Mouse (Mus musculus) MEL (cell line): ENCODE measurements around the gene Tsga13. TPM values are rescaled to one million over a fixed set of nuclear protein-coding genes. Genes with fewer than 3 reads are reported as not detected.

Source experiments
- DNase-seq: peaks from one replicate; pipeline ENCODE4 v3.0.0; 2011; ENCODE audit warnings: low read depth, low spot score
- H3K27ac ChIP-seq: 2 replicates; pipeline ENCODE4 v1.5.1; 2012; ENCODE audit warnings: low read depth, mild to moderate bottlenecking, control low read depth, low read length, moderate library complexity; ENCODE audit not compliant: control insufficient read depth
- H3K27me3 ChIP-seq, 2 experiments: fragments of 150-350 bp in 1 of 2; sonication (generic) in 1 of 2; 2 replicates each; pipeline ENCODE4 v1.6.1; 2012; ENCODE audit warnings: low read length in 2 of 2, mild to moderate bottlenecking in 2 of 2, improper control_type of control experiment in 1 of 2, moderate library complexity in 1 of 2; ENCODE audit not compliant: insufficient read depth in 2 of 2, control insufficient read depth in 1 of 2
- H3K36me3 ChIP-seq, 2 experiments: 2 replicates each; pipeline ENCODE4 v1.6.1; 2012 to 2014; ENCODE audit warnings: low read length in 2 of 2, improper control_type of control experiment in 1 of 2, inconsistent platforms in 1 of 2, mild to moderate bottlenecking in 1 of 2; ENCODE audit not compliant: insufficient read depth in 2 of 2, control insufficient read depth in 1 of 2
- H3K4me1 ChIP-seq, 2 experiments: fragments of 150-350 bp in 1 of 2; sonication (generic) in 1 of 2; 2 replicates each; pipeline ENCODE4 v1.6.1; 2012; ENCODE audit warnings: low read length in 2 of 2, improper control_type of control experiment in 1 of 2, mild to moderate bottlenecking in 1 of 2; ENCODE audit not compliant: insufficient read depth in 2 of 2, control insufficient read depth in 1 of 2
- H3K4me3 ChIP-seq, 2 experiments: fragments of 150-350 bp in 1 of 2; sonication (generic) in 1 of 2; 2 replicates each; pipeline ENCODE4 v1.5.1; 2012; ENCODE audit warnings: low read depth in 2 of 2, low read length in 2 of 2, mild to moderate bottlenecking in 2 of 2, moderate library complexity in 2 of 2, control low read depth in 1 of 2, improper control_type of control experiment in 1 of 2; ENCODE audit not compliant: control insufficient read depth in 1 of 2, insufficient read depth in 1 of 2
- H3K79me2 ChIP-seq: 2 replicates; pipeline ENCODE4 v1.6.1; 2012; ENCODE audit warnings: mild to moderate bottlenecking, low read length, moderate library complexity; ENCODE audit not compliant: control insufficient read depth, poor library complexity, insufficient read depth
- H3K9ac ChIP-seq: 2 replicates; pipeline ENCODE4 v1.6.1; 2012; ENCODE audit warnings: low read depth, mild to moderate bottlenecking, control low read depth, low read length, moderate library complexity; ENCODE audit not compliant: control insufficient read depth, poor library complexity, severe bottlenecking
- H3K9me3 ChIP-seq: fragments of 150-350 bp; sonication (generic); replicated peaks from 2 replicates; pipeline ENCODE4 v1.6.1; 2012; ENCODE audit warnings: mild to moderate bottlenecking, low read length, improper control_type of control experiment, moderate library complexity; ENCODE audit not compliant: insufficient read depth
- BHLHE40 ChIP-seq: IDR thresholded peaks from 2 replicates; pipeline ENCODE4 v1.6.1; 2012; ENCODE audit warnings: low read depth, mild to moderate bottlenecking, inconsistent platforms, low read length, improper control_type of control experiment, borderline replicate concordance
- CHD1 ChIP-seq: IDR thresholded peaks from 2 replicates; pipeline ENCODE4 v1.6.1; 2012; ENCODE audit warnings: low read depth, mild to moderate bottlenecking, inconsistent platforms, low read length, improper control_type of control experiment
- CHD2 ChIP-seq: IDR thresholded peaks from 2 replicates; pipeline ENCODE4 v1.6.1; 2011; ENCODE audit warnings: low read length, improper control_type of control experiment
- CTCF ChIP-seq, 3 experiments: IDR thresholded peaks in 2 of 3; conservative IDR thresholded peaks in 1 of 3; 2 replicates each; pipeline ENCODE4 v1.5.1; 2011 to 2012; ENCODE audit warnings: low read length in 3 of 3, low read depth in 2 of 3, mild to moderate bottlenecking in 2 of 3, improper control_type of control experiment in 1 of 3, inconsistent platforms in 1 of 3, mixed read lengths in 1 of 3, moderate library complexity in 1 of 3; ENCODE audit not compliant: control insufficient read depth in 1 of 3, insufficient read depth in 1 of 3, poor library complexity in 1 of 3, severe bottlenecking in 1 of 3
- E2F4 ChIP-seq: IDR thresholded peaks from 2 replicates; pipeline ENCODE4 v1.6.1; 2011; ENCODE audit warnings: low read depth, low read length, improper control_type of control experiment, borderline replicate concordance
- ELF1 ChIP-seq: IDR thresholded peaks from 2 replicates; pipeline ENCODE4 v1.6.1; 2014; ENCODE audit warnings: low read depth, mild to moderate bottlenecking, inconsistent platforms, low read length, improper control_type of control experiment, moderate library complexity
- EP300 ChIP-seq, 2 experiments: IDR thresholded peaks; 2 replicates each; pipeline ENCODE4 v1.6.1; 2011; ENCODE audit warnings: improper control_type of control experiment in 2 of 2, low read length in 2 of 2, low read depth in 1 of 2, mild to moderate bottlenecking in 1 of 2
- ETS1 ChIP-seq: IDR thresholded peaks from 2 replicates; pipeline ENCODE4 v1.6.1; 2012; ENCODE audit warnings: low read depth, mild to moderate bottlenecking, inconsistent platforms, low read length, improper control_type of control experiment, moderate library complexity
- GABPA ChIP-seq: IDR thresholded peaks from 2 replicates; pipeline ENCODE4 v1.6.1; 2012; ENCODE audit warnings: low read depth, mild to moderate bottlenecking, inconsistent platforms, low read length, improper control_type of control experiment, moderate library complexity
- GATA1 ChIP-seq: IDR thresholded peaks from 2 replicates; pipeline ENCODE4 v1.6.1; 2011; ENCODE audit warnings: low read depth, low read length, improper control_type of control experiment
- JUND ChIP-seq: IDR thresholded peaks from 2 replicates; pipeline ENCODE4 v1.6.1; 2011; ENCODE audit warnings: low read depth, mild to moderate bottlenecking, improper control_type of control experiment, low read length
- MEF2A ChIP-seq: IDR thresholded peaks from 2 replicates; pipeline ENCODE4 v1.6.1; 2014; ENCODE audit warnings: low read depth, mild to moderate bottlenecking, inconsistent platforms, low read length, improper control_type of control experiment; ENCODE audit not compliant: poor library complexity, insufficient replicate concordance, severe bottlenecking; ENCODE audit errors: extremely low read depth
- MXI1 ChIP-seq: IDR thresholded peaks from 2 replicates; pipeline ENCODE4 v1.6.1; 2011; ENCODE audit warnings: mild to moderate bottlenecking, low read depth, low read length, improper control_type of control experiment
- MYB ChIP-seq: IDR thresholded peaks from 2 replicates; pipeline ENCODE4 v1.6.1; 2011; ENCODE audit warnings: mild to moderate bottlenecking, low read depth, low read length, improper control_type of control experiment
- POLR2A ChIP-seq, 2 experiments: IDR thresholded peaks; 2 replicates each; pipeline ENCODE4 v1.6.1; 2011 to 2012; ENCODE audit warnings: low read length in 2 of 2, mild to moderate bottlenecking in 2 of 2, control low read depth in 1 of 2, improper control_type of control experiment in 1 of 2, low read depth in 1 of 2, moderate library complexity in 1 of 2; ENCODE audit not compliant: control insufficient read depth in 1 of 2, insufficient read depth in 1 of 2, poor library complexity in 1 of 2
- POLR2AphosphoS2 ChIP-seq: IDR thresholded peaks from 2 replicates; pipeline ENCODE4 v1.6.1; 2011; ENCODE audit warnings: low read length, improper control_type of control experiment
- POLR2AphosphoS5 ChIP-seq: IDR thresholded peaks from 2 replicates; pipeline ENCODE4 v1.6.1; 2012; ENCODE audit warnings: low read depth, borderline replicate concordance, mild to moderate bottlenecking, inconsistent platforms, low read length, moderate library complexity, mixed read lengths
- RCOR1 ChIP-seq: IDR thresholded peaks from 2 replicates; pipeline ENCODE4 v1.6.1; 2012; ENCODE audit warnings: low read depth, mild to moderate bottlenecking, inconsistent platforms, low read length, improper control_type of control experiment
- SMC3 ChIP-seq: IDR thresholded peaks from 2 replicates; pipeline ENCODE4 v1.6.1; 2011; ENCODE audit warnings: low read depth, low read length, improper control_type of control experiment
- TAL1 ChIP-seq: IDR thresholded peaks from 2 replicates; pipeline ENCODE4 v1.6.1; 2012; ENCODE audit warnings: mild to moderate bottlenecking, inconsistent platforms, low read length, moderate library complexity, mixed read lengths
- TBP ChIP-seq: IDR thresholded peaks from 2 replicates; pipeline ENCODE4 v1.8.0; 2011; ENCODE audit warnings: low read depth, low read length, improper control_type of control experiment
- ZC3H11A ChIP-seq: IDR thresholded peaks from 2 replicates; pipeline ENCODE4 v1.6.1; 2012; ENCODE audit warnings: low read depth, mild to moderate bottlenecking, inconsistent platforms, low read length, improper control_type of control experiment
- ZMIZ1 ChIP-seq: IDR thresholded peaks from 2 replicates; pipeline ENCODE4 v1.6.1; 2012; ENCODE audit warnings: low read depth, mild to moderate bottlenecking, inconsistent platforms, low read length, improper control_type of control experiment, moderate library complexity
- ZNF384 ChIP-seq: IDR thresholded peaks from 2 replicates; pipeline ENCODE4 v1.6.1; 2012; ENCODE audit warnings: low read depth, mild to moderate bottlenecking, inconsistent platforms, low read length, improper control_type of control experiment
- polyA plus RNA-seq, 2 experiments: library from polyadenylated mRNA; stranded (reverse) in 1 of 2; unstranded in 1 of 2; fragments of >175 nt in 1 of 2; fragments of >200 nt in 1 of 2; gene quantifications; 2 replicates each; pipeline versions ENCODE4 v1.2.1 to v1.2.4; 2012; ENCODE audit warnings: low replicate concordance in 2 of 2, low read depth in 1 of 2; ENCODE audit not compliant: insufficient read length in 2 of 2, insufficient read depth in 1 of 2, missing spikeins in 1 of 2
- total RNA-seq: library from RNA; depleted of rRNA; stranded (reverse); fragments of 300-350 nt; gene quantifications from 2 replicates; pipeline ENCODE4 v1.2.3, GENCODE M21; 2012

The Tsga13 gene
- total and polyA plus RNA-seq, 3 experiments = not detected

DNA sequence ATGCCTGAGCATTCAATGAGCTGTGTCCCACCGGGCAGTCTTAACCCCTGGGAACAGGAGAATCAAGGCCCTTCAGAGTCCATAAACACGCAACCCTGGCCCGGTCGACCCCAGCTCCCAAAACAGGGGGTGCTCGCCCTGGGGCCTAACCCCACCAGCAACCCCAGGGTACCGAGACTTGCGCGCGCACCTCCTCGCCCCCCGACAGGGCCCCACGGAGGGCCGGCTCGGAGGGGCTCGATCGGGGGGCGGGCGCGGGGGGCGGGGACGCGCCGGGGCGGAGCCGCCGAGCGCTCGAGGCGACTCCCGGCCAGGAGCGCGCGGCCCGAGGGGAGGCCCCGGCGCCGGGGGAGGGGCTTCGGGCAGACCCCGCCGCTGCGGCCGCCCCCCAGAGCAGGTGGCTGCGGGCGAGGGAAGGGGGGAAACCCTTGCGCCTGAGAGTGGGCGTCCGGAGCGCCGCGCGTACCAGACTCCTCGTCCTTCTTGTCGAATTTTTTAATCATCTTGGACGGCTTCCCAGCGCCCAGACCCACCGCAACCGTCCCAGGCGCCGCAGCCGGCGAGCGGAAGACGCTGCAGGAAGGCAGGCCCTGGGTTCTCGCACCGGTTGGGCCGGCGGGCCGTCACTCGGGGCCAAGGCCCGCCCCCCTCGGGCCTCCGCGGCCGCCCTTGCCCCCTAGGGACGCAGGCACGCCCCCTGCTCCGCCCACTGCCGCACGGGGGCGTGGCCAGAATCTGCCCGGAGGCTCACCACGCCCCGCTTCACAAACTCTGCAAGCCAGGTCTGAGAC, 19.0 kb downstream of the Tsga13 start, which contains the start of gene Copg2 (continued):
- TF ChIP-seq MEF2A = no peak
- TF ChIP-seq POLR2A (IDR thresholded peaks at IDR 0.05; ENCODE audit: control insufficient read depth in 1 of 2, insufficient read depth in 1 of 2, low read depth in 1 of 2, low read length in 2 of 2, poor library complexity in 1 of 2) = peak; percentile 78 to 85; a peak in 3 of 4 replicates
- no peak; the same call in 1 of the 2 replicates for TF ChIP-seq POLR2AphosphoS2
- TF ChIP-seq MXI1 = peak; percentile 60; the same call in 1 of the 2 replicates
- TF ChIP-seq ZMIZ1 = peak; percentile 76; the same call in 1 of the 2 replicates
- TF ChIP-seq MYB = peak; percentile 24; the same call in 1 of the 2 replicates
- no peak for TF ChIP-seq JUND
- TF ChIP-seq CTCF (IDR thresholded peaks at IDR 0.05 in 2 of 3, conservative IDR thresholded peaks at IDR 0.05 in 1 of 3; ENCODE audit: control insufficient read depth in 1 of 3, insufficient read depth in 1 of 3, low read depth in 2 of 3, low read length in 3 of 3, poor library complexity in 1 of 3, severe bottlenecking in 1 of 3) = no peak
- no peak for TF ChIP-seq SMC3
- TF ChIP-seq ETS1 = no peak
- TF ChIP-seq E2F4 = no peak
- TF ChIP-seq BHLHE40 = no peak
- TF ChIP-seq CHD1 = no peak
- TF ChIP-seq ELF1 = peak; percentile 77
- no peak for TF ChIP-seq TAL1
- TF ChIP-seq CHD2 = no peak; the same call in 1 of the 2 replicates
- TF ChIP-seq EP300 (IDR thresholded peaks at IDR 0.05; ENCODE audit: low read depth in 1 of 2, low read length in 2 of 2) = 0 out of 4 replicates have a peak, but pooled peaks of 1 of the 2 experiments have one; percentile 14
- no peak for TF ChIP-seq GABPA
- TF ChIP-seq ZC3H11A = no peak
- no peak for TF ChIP-seq TBP
- TF ChIP-seq RCOR1 = no peak
- no peak for TF ChIP-seq POLR2AphosphoS5

DNA sequence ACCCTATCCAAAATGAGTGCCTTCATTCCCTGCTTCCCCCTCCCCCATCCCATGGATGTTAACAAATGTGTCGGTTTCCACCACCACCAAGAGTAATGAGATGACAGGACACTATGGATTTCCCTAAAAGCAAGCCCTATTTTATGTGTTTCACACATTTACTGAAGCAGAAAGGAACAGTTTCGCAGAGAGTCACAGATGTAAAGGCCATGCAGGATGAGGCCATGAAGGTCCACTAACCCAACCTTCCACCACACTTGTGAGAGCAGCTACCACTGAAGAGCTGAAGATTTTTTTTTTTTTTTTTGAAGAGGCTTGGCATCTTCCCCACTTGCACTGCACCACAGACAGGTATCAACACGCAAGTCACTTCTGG, 19.6 kb downstream of the Tsga13 start:
- H3K4me3 ChIP-seq = peak overlapping the region; percentile 93 to 94
- H3K27me3 ChIP-seq = no peaks in the 10 kb centered on the region
- H3K9me3 ChIP-seq = no peaks in the 10 kb centered on the region
- no peak for TF ChIP-seq GATA1
- peak; percentile 64 for TF ChIP-seq ZNF384
- TF ChIP-seq, all 39 proteins: peak for 1
- H3K4me1 ChIP-seq = peaks cover 2 to 11% of the 10 kb centered on the region in 2 experiments
- peak overlapping the region; percentile 44; the same call in 1 of the 2 replicates for H3K27ac ChIP-seq
- peak overlapping the region; percentile 99 for H3K9ac ChIP-seq
- H3K79me2 ChIP-seq = peaks cover 3% of the 10 kb centered on the region; the same call in 1 of the 2 replicates
- DNase-seq = no peak
- H3K36me3 ChIP-seq = peaks cover 0 to 5% of the 10 kb centered on the region in 2 experiments; a peak in 2 of 4 replicates
